Mouse (Mus musculus) kidney, postnatal 14 days (tissue): ENCODE measurements around the gene Prkag2.

ENCODE experiments used
- DNase-seq: peaks from one replicate; pipeline ENCODE4 v3.0.0; 2022; ENCODE audit warnings: mixed read lengths

Prkag2 gene

GRCm38 (mm10) chr5:24908141-24908819 lies 192.2 kb downstream of the Prkag2 start:
- peak; percentile 93 for DNase-seq

GRCm38 (mm10) chr5:24907737-24908136 lies 192.7 kb downstream of the Prkag2 start:
- DNase-seq: no peak

GRCm38 (mm10) chr5:24906844-24907243 lies 193.6 kb downstream of the Prkag2 start:
- no peak for DNase-seq

GRCm38 (mm10) chr5:24904941-24905340 lies 195.5 kb downstream of the Prkag2 start:
- no peak for DNase-seq

- no peak for DNase-seq
Measured at GRCm38 (mm10) chr5:24904423-24904822, 196.0 kb downstream of the Prkag2 start.

- DNase-seq: no peak
Measured at GRCm38 (mm10) chr5:24904001-24904400, 196.4 kb downstream of the Prkag2 start.

- peak; percentile 41 for DNase-seq
Measured at GRCm38 (mm10) chr5:24902835-24903234, 197.6 kb downstream of the Prkag2 start.

GRCm38 (mm10) chr5:24895606-24896005 lies 204.8 kb downstream of the Prkag2 start:
- DNase-seq: no peak

GRCm38 (mm10) chr5:24894814-24895213 lies 205.6 kb downstream of the Prkag2 start:
- DNase-seq: no peak

- DNase-seq: peak; percentile 34
Measured at GRCm38 (mm10) chr5:24892461-24892860, 208.0 kb downstream of the Prkag2 start.

GRCm38 (mm10) chr5:24889860-24890259 lies 210.6 kb downstream of the Prkag2 start:
- no peak for DNase-seq

- no peak for DNase-seq
Measured at GRCm38 (mm10) chr5:24888874-24889591, 211.4 kb downstream of the Prkag2 start.

- no peak for DNase-seq
Measured at GRCm38 (mm10) chr5:24887271-24887670, 213.2 kb downstream of the Prkag2 start.

- DNase-seq: no peak
Measured at GRCm38 (mm10) chr5:24878713-24879112, 221.7 kb downstream of the Prkag2 start.

GRCm38 (mm10) chr5:24877836-24878624 lies 222.4 kb downstream of the Prkag2 start:
- no peak for DNase-seq

GRCm38 (mm10) chr5:24876653-24877052 lies 223.8 kb downstream of the Prkag2 start:
- DNase-seq: no peak

- DNase-seq: no peak
Measured at GRCm38 (mm10) chr5:24874111-24874510, 226.3 kb downstream of the Prkag2 start.

GRCm38 (mm10) chr5:24873221-24873620 lies 227.2 kb downstream of the Prkag2 start:
- DNase-seq: no peak

- DNase-seq: no peak
Measured at GRCm38 (mm10) chr5:24871276-24871675, 229.2 kb downstream of the Prkag2 start.

GRCm38 (mm10) chr5:24869796-24870289 lies 230.6 kb downstream of the Prkag2 start:
- DNase-seq: no peak

GRCm38 (mm10) chr5:24863804-24864203 lies 236.6 kb downstream of the Prkag2 start:
- DNase-seq: no peak

GRCm38 (mm10) chr5:24861449-24861930 lies 239.0 kb downstream of the Prkag2 start:
- no peak for DNase-seq
